Mouse (Mus musculus) splenic B cell, adult 2 months (primary cell): ENCODE results near the gene Tfap2c.

Source experiments
- DNase-seq: peaks from one replicate; pipeline ENCODE4 v3.0.0-alpha.2; 2011; ENCODE audit warnings: low read depth, low spot score
- H3K27me3 ChIP-seq: 2 replicates; pipeline ENCODE4 v1.6.1; 2012; ENCODE audit warnings: mild to moderate bottlenecking, low read length, moderate library complexity, mixed read lengths; ENCODE audit not compliant: control insufficient read depth, poor library complexity, insufficient read depth, severe bottlenecking
- H3K36me3 ChIP-seq: 2 replicates; pipeline ENCODE4 v1.6.1; 2012; ENCODE audit warnings: mild to moderate bottlenecking, low read length, moderate library complexity, mixed read lengths; ENCODE audit not compliant: control insufficient read depth, poor library complexity, insufficient read depth, severe bottlenecking

Tfap2c gene

DNA sequence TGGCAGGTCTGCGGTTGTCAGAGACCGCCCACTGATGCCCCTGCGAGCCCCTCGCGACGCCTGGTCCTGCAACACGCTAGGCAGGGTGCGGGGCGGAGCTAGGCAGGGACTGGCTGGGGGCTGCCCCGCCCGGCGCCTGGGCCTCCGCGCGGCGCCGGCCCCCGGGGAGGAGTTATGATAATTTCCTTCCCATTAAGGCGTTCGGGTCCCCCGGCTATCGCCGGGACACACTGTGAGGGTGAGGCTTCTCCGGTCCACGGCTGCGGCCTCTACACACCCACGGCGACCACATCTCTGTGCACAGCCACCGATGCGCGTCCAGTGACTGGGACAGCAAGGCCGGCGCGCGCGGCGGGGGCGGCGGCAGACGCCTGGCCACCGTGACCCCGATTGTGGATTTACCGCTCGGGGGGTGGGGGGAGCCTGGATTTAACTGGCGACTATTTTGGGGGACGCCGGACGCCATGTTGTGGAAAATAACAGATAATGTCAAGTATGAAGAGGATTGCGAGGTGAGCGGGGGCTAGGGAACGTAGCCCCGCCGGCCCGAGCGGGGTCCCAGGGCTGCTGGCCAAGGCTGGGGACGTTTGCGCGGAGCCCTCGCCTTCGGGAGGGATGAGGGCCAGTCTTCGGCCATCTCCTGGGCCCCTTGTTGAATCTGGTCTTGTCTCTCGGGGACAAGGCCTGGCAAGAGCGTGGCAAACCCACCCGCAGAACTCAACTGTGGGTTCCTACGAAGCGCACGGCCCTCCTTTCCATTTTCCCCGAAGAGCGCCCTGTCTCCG is at the start of gene Tfap2c:
TSS of gene Tfap2c (plus strand) at position 223 of the 785 bp plus-strand sequence.
- Histone ChIP-seq H3K27me3 (0 out of 2 replicates have a peak, but pooled peaks cover 3% of the 10 kb centered on the region), H3K36me3 (no peaks in the 10 kb centered on the region)
- DNase-seq = no peak

DNA sequence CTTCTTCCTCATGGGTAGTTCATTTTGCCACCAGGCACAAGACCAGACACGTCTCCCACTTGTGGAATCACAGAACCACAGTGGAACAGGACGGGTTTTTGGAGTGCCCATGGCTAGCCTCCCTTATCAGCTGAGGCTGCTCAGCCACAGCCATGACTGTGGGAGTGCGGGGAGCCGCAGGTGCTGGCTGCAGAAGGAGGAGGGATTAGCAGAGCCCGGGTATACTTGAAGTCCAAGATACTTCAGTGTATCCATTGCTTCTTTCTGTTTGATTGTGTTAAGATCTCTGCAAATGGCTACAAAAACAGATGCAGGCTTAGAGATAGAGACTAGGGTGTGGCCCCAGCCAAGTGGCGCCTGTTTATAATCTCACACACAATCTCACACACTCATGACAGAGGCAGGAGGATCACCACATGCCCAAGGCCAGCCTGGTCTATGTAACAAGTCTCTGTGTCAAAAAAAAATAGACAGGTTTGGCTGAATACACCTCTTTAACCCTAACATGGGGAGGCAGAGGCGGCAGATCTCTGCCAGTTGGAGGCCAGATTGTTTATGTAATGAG is 48.6 kb upstream of the Tfap2c start:
- no peak for DNase-seq
- Histone ChIP-seq H3K36me3 (no peaks in the 10 kb centered on the region), H3K27me3 (no peaks in the 10 kb centered on the region)

DNA sequence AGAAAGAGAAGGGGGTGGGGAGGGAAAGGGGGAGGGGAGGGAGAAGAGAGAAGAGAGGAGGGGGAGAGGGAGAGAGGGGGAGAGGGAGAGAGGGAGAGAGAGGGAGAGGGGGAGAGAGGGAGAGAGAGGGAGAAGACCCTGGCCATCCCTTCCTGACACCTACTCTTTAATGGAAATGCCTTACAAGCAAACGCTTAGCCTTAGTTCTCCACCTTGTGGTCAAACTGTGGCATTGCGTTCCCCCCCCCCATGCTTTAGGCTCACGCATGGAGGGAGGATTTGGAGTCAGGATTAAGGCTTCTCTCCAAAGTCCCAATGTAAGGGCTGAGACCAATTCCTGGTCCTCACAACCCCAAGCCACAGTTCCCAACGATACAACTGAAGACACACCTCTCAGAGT is 48.1 kb upstream of the Tfap2c start:
- no peaks in the 10 kb centered on the region for H3K27me3 ChIP-seq
- peak; percentile 64 for DNase-seq
- no peaks in the 10 kb centered on the region for H3K36me3 ChIP-seq

- no peak for DNase-seq
- no peaks in the 10 kb centered on the region for H3K36me3 ChIP-seq
- no peaks in the 10 kb centered on the region for H3K27me3 ChIP-seq
These were observed 47.2 kb upstream of the Tfap2c start for GRCm38 (mm10) chr2:172502168-172502567.

DNA sequence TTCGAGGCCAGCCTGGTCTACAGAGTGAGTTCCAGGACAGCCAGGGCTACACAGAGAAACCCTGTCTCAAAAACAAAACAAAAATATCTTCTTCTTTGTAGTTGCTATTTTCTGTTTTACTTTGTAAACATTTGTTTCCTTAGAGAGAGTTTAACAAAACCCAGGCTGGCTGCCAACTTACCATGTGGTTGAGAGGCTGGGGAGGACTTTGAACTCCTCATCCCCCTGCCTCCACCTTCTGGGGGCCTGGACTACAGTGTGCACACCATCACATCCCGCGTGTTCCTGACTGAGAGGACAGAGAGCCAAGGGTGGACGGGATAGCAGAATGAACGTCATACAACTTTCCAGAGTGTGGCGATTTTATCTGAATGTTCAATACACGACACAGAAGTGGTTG is 43.3 kb upstream of the Tfap2c start:
- no peaks in the 10 kb centered on the region for H3K36me3 ChIP-seq
- no peak for DNase-seq
- no peaks in the 10 kb centered on the region for H3K27me3 ChIP-seq

DNA sequence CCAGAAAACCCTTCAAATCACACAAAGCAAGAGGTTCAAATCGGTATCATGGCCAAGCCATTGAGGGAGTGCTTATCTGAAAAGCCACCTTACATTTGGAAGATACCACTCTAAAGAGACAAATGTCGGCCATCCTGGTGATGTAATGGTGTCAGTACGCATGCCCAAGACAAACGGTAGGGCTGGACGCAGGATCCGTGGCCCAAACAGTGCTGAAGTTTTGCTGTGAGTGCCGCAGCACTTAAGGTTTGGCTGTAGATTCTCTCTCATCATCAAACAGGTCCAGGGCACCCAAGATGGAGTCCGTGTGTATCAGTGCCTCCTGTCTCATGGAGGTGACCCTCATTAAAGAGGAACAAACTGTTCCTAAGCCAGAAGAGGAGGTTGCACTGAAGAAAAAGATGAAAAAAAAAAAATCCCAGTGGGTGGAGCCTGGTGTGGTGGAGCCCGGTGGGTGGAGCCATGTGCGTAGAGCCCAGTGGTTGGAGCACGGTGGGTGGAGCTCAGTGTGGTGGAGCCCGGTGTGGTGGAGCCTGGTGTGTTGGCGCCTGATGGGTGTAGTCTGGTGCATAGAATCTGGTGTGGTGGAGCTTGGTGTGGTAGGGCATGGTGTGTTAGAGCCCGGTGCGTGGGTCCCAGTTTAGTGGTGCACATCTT is 39.2 kb upstream of the Tfap2c start:
- DNase-seq = no peak
- Histone ChIP-seq H3K36me3 (no peaks in the 10 kb centered on the region), H3K27me3 (no peaks in the 10 kb centered on the region)

- Histone ChIP-seq H3K27me3 (no peaks in the 10 kb centered on the region), H3K36me3 (no peaks in the 10 kb centered on the region)
- DNase-seq = no peak
These were observed 38.5 kb upstream of the Tfap2c start for GRCm38 (mm10) chr2:172510899-172511298.

DNA sequence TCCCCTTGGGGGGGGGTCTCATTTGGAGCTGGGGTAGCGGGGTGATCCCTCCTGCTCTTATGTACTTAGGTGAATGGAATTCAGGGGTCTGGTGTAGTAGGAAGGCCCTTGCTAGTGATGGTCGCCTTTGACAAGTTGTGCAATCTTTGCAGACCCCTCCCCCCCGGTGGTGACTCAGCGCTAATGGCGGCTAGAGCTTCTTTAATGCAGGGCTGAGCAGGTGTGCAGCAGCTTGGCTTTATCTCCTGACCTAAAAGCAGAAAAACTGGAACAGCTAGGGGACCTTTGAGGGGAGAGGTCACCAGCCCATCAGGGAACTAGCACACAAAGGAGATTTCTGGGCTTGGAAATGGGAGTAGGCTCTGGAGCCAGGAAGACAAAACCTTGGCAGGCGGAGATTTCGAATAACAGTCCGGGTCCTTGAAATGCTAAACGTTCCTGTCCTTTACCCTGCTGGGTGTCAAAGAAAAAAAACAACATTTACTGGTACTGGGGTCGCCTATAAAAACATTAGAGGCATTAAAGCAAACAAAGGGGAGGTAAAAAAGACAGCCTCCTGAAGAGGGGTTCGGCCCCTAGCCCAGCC is 32.9 kb upstream of the Tfap2c start:
- Histone ChIP-seq H3K27me3 (no peaks in the 10 kb centered on the region), H3K36me3 (no peaks in the 10 kb centered on the region)

DNA sequence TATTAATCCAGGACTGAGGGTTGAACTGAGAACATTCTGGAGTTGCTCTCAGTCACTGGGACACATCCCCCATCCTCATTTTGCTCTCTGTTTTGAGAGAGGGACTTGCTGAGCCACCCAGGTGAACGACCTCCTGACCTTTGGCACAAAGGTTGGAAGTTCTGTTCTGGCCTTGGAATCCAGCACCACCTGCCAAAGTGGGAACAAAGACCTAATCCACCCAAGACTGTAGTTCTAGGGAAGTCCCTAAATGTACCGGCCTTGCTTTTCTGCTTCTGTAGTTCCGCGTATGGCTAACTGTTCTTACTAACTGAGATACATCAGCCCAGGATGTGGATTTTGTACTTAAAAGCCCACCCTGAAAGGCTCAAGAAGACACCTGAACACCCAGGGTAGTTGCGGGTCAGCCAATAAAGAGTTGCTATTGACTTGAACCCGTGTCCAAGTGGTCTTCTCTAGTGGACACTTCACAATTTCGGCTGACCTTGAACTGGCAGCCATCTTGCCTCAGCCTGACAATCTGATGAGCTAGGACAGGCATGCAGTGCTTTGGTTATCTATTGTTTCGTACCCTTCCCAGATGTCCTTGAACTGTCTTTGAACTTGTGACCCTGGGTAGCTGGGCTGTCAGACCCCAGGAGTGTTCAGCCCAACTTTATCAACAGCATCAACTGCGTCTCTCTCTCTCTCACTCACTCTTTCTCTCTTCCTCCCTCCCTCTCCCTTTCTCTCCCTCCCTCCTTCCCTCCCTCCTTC is 28.6 kb upstream of the Tfap2c start:
- Histone ChIP-seq H3K27me3 (no peaks in the 10 kb centered on the region), H3K36me3 (no peaks in the 10 kb centered on the region)
- DNase-seq = no peak

More for the DNA sequence above, 32.9 kb upstream of the Tfap2c start:
- no peak for DNase-seq

- no peak for DNase-seq
- Histone ChIP-seq H3K27me3 (no peaks in the 10 kb centered on the region), H3K36me3 (no peaks in the 10 kb centered on the region)
These were observed 26.9 kb upstream of the Tfap2c start for GRCm38 (mm10) chr2:172522528-172522927.

- no peak for DNase-seq
- no peaks in the 10 kb centered on the region for H3K36me3 ChIP-seq
- H3K27me3 ChIP-seq = no peaks in the 10 kb centered on the region
These were observed 22.2 kb upstream of the Tfap2c start for GRCm38 (mm10) chr2:172527175-172527574.

DNA sequence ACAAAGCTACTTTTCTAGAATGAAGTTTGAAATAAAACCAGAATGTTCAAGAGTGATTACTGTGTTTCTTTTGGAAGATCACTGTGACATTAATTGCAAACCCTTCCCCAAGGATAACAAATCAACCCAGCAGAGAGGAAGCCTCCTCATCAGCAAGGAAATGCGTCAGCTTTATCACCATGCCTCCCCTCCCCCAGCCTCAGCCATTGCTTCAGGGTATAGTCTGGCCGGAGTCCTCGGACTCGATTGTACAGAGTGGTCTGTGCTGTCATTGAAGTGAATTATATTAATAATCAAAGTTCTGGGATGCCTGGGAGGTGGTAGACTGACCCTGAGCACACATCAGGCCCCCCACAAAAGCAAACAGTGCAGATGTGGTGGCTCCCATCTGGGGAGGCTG is 5.4 kb upstream of the Tfap2c start:
- no peak for DNase-seq
- H3K36me3 ChIP-seq = no peaks in the 10 kb centered on the region
- no peaks in the 10 kb centered on the region for H3K27me3 ChIP-seq

- DNase-seq = no peak
- Histone ChIP-seq H3K36me3 (no peaks in the 10 kb centered on the region), H3K27me3 (no peaks in the 10 kb centered on the region)
These were observed 4.7 kb upstream of the Tfap2c start for GRCm38 (mm10) chr2:172544601-172545127.

DNA sequence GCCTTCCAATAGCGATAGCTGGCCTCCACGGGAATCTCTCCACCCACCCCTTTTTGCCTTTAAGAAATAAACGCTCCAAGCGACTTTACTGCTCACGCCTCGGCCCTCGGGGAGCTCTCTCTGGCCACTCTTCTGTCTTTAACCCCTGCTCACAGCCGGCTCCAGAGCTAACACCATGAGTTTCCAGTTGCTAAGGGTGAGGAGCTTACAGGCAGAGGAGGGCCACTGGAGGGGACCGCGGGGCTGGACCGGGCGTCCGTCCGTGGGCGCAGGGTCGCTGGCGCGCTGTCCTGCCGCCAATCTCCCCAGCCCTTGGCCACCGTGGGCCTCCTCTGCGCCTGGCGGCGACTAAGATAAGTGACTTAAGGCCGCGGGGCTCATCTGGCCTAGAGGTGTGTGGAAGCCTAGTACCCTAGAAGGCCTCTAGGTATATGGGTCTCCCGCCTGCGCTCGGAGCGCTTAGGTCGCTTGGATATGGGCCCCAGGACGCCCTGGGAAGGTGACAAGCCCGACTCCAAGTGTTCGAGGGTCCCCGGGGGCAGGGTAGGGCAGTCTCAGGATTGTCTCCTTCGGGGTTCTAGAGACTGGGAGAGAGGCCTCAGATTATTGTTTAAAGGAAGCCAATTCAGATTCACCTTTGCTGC is 3.7 kb upstream of the Tfap2c start:
- DNase-seq = no peak
- Histone ChIP-seq H3K36me3 (no peaks in the 10 kb centered on the region), H3K27me3 (no peaks in the 10 kb centered on the region)
